Mouse (Mus musculus) adrenal gland, adult (tissue): ENCODE measurements at regions not wholly inside any gene's neighbourhood (a gene's known extent, or its start where the extent isn't known, plus 50 kb on each side); places are given as distances from the start of the nearest gene placed in this dataset.
A peak's percentile ranks its signal among the peaks of the same experiment; 100 is the strongest.
"Not testable (repeated sequence)": the region's sequence is repeated elsewhere in the genome, so short reads cannot be mapped to it uniquely, and the experiment has no call there.

Experiments
- DNase-seq, 2 experiments: peaks; one replicate each; pipeline ENCODE4 v3.0.0; 2022 to 2023; ENCODE audit warnings: low spot score in 1 of 2; ENCODE audit not compliant: inconsistent age in 2 of 2

DNA sequence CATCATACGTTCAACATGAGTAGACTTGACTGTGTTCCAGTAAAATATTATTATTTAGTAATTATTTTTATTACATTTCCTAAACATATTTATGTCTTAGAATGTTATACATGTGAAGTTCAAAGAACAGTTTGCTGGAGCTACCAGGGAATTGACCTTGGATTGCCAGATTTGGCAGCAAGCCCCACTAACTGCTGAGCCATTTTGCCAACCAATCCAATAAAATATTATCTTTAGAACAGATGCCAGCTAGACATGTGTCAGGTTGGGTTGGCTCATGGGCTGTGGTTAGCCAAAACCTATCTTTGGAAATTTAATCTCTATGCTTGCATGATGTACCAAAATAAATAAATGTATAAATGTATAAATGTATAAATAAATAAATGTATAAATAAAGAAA, 265.3 kb upstream of the Pbx1 start:
- peak; percentile 16 to 44 for DNase-seq

DNA sequence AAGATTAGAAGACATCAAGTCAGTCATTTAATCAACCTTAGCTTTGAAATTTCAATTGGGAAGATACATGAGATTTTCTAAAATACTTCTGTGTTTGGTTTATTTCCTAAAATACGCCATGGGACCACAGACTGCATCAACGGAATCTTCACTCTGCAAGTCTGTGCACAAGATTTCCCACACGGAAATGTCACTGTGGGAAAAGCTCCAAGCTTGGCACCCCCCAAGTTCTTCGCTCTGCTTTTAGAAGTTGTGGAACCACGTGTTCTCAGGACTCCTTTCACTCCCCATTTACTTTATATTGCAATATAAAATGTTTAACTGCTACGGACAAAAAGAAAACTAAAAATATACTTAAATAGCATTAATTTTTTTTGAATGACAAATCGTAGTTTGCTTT, 254.8 kb upstream of the Pbx1 start:
- DNase-seq = no peak

DNA sequence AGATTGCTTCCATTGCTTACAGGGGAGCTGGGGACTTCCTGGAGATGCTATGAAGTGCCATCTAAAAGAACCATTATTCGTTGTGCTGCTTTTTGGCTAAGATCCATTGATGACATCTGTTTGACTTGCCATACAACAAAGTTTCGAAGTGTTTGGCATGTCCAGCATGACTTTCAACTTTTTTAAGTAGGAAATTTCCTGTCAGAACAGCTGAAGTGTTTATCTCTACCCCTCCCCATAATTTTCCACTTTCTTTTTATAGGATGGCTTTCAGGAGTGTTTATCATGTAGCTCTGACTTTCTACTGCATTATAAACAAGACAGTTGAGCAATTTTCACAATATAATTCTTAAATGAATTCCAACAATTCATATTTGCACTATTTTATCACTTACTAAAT, 253.1 kb upstream of the Pbx1 start:
- no peak for DNase-seq

DNA sequence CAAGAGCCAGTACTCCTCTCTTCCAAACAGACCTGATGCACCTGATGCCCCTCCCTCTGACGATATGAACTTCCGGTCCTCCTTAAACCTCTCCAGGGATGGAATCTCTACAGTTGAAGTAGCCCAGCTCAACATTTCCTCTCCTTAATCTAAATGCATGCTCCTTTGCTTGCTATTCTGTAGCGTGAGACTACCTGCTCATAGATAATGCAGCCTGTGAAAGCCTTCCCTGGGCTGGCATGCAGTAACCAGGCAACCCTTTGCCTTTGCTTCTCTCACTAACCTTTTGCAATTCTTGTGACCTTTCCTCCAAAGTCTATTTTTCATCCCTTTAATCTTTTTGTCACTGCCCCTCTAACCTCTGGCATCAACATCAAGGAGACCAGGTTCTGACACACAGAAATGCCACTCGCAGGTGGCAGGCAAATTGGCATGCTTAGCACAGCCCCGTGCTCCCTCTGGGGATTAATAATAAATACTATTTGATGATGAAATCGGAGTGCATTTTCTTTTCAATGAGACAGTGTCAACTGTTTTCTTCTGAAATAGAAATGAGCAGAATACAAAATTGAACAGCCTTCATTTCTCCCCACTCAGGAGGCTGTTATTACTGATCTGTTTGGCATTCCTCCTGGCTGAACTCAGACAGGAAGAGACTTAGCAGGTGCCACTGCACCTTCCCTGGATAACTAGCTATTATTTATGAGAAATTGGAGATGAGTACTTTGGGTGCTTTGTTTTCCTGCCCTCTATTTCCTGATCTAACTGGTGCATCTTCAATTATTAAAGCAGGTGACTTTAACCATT, 249.8 kb upstream of the Pbx1 start:
- peak; percentile 9 to 69 for DNase-seq

DNA sequence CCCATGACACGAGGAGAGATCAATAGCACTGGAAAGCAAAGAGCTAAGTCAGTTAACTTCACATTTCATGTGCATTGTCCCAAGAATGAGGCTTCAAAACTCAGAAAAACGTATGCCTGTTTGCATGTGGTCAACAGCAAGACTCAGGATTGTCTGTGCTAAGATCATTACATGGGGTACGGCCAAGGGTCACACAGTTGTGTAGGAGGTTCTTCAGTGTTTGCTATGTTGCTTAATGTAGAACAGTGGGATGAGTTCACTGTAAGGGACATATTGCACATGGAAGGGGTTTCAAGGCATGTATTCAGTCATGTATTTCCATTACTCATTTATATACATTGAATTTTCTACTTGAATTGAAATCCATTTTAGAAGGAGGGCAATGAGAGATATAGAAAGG, 248.6 kb upstream of the Pbx1 start:
- DNase-seq = no peak

DNA sequence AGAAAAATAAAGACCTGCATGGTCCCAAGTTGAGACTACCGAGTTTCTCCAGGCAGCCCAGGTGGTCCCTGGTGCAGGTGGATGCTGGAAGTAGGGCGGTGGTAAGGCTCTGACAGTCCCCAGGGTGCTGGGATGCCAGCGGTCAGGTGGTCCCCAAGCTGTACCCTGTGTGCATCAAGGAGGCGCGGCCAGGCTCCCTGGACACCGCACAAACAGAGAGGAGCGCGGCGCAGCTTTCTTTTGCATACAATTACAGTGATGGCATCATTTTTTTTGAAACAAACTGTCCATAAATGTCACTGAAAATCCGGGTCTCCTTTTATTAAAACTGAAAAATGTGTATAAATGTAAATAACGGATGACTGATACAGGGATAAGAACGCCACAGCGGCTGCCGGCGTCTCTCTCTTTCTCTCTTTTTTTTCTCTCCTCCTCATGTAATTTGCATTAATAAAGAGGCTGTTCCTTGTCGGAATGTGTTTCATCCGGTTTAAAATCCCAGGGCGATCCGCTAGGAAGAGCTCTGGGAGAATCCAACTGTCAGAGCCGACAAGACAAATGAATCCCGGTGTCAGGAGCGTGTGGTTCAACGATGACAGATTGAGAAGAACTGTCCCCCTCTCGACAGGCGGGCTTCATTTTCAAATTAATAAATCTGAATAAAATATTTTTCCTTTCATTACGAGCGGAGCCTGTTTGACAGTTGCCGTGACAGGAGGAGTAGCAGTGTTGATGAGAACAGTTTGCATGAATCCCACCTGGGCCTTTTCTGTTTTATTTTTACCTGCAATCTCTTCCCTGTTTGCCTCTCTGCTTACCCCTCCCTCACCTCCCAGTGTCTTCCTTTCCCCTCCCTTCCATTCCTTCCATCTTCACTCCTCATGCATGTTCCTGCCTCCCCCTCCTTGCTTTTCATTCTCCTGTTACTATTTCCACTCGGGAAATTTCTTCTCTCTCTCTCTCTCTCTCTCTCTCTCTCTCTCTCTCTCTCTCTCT, 244.6 kb upstream of the Pbx1 start:
- DNase-seq = no peak

DNA sequence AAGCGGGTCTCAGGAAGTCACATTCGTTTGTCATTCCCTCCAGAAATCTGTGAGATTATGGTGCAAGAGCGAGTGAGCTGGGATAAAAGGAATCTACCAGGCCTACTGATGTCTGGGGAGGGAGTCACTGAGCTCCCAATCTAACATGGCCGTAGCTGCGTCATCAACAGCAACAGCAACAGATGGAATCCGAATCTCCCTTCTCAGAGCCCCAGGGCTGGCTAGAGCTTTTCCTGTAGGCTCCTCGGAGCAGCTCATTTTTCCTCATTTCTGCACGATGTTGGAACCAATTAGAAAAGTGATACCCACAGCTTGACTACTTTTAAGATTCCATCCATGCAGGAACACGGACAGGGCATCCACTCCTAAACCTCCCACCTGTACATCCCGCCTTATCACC, 243.7 kb upstream of the Pbx1 start:
- no peak for DNase-seq

DNA sequence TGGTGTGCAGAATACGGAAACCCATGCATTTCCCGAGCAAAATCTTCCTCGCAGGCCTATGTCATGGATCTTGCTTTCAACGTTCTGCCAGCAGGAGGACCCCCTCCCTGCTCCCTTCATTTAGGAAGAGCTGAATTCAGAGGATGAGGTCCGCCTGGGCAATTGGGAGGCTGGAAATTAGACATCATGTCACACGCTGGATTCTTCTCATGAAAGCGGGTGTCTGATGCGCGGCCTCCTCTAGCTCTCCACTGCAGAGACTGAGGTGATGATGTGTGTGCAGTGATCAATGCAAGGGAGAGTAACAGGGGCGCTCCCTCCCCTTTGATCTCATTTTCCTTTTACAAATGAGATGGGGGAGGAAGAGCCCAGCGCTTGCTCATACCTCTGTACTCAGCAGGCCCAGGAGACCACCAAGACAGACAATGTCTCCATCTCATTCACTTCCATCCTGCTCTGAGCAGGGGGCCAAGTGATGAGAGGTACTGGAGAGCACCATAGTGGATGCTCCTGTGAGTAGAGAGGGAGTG, 230.8 kb upstream of the Pbx1 start:
- DNase-seq = no peak

DNA sequence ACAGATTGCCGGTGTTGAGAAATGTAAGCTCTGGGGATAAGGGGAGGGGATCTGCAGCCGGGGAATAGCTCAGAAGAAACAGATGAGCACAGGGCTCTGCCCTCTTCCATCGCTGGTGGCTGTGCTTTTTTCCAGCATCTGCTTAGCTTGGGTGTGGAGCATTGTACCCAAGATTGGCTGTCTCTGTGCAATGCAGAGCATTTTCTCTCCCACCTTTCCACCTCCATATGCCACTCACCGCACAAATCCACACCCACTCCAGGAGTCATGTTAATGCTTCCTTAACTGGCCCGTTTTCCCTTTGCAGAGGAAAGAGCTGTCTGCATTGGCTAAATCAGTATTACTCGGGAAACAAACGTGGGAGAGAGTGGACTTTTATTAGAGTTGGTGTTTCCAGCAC, 228.9 kb upstream of the Pbx1 start:
- DNase-seq = no peak

DNA sequence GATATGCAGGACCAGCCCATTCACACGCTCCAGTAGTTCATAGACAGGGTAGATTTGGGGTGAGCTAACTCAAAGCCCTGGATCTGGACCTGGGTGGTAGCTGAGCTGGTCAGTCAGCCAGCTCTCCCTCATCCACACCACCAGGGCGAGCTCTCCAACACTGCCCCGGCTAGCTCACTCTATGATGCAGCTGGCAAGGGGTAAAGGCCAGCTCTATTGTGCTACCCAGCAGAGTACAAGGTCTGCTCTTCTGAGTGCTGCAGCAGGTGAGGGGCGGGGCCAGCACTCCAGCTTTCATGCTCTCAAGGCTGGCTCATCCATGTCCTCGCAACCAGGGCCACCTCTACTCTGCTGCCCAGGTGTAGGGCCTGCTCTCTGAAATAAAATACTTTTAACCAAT, 227.5 kb upstream of the Pbx1 start:
- DNase-seq = no peak

GRCm38 (mm10) chr1:168632837-168633236, 200.8 kb upstream of the Pbx1 start:
- DNase-seq = no peak

DNA sequence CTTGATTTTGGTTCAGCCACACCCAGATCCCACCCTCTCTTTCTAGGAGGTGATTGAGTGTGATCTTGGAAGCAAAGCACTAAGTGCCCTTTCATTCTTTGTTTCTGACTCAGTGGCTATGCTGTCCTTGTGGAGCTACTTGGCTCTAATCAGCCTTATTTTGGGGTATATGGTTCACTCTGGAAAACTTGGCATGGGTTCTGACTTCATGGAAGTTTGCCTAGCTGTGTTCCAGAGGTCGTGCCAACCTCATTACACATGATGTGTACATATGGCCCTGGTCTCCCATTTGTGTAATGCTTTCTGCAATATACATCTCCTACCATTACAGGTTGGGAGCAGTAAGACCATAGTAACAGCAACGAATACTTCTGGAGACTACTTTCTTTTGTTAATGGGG, 199.9 kb upstream of the Pbx1 start:
- peak in 1 of 2 experiments; percentile 59 for DNase-seq

DNA sequence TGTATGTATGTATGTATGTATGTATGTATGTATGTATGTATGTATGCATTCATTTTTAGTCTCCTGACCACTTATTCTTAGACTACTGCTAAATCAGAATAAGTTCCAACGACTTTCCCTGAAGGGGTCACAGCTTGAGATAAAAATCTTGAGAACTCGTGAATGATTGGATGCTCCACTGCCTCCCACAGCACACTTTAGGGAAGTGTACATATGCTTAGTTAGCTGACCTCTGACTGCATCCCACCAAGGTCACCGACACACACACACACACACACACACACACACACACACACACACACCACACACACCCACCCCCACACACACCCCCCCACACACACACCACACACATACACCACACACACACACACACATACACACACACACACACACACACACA, 169.9 kb upstream of the Pbx1 start:
- DNase-seq = not testable (repeated sequence)

GRCm38 (mm10) chr1:168600461-168601160, 168.5 kb upstream of the Pbx1 start:
- DNase-seq = no peak

GRCm38 (mm10) chr1:168598191-168598667, 166.2 kb upstream of the Pbx1 start:
- DNase-seq = peak in 1 of 2 experiments; percentile 35

- DNase-seq = no peak
Observed at GRCm38 (mm10) chr1:168597495-168597894, 165.4 kb upstream of the Pbx1 start.

DNA sequence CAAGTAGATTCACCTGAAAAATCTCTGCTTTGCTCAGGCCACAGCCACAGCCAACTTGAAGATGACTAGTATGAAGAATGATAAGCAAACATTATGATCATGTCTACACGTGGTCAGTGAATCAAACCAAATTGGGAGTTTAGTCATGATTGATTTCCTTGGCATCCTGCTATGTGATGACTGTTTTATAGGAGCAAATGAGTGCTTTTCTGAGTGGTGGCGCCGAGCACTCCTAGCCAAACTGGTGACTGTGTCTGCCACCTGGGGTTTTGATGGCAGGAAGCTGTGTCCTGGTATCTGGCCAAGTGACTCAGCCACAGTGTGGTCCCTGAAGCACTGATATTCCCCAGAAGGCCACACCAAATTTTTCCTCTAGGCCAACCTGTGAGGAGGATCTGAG, 152.1 kb upstream of the Pbx1 start:
- DNase-seq = peak; percentile 29 to 70

- DNase-seq = no peak
Observed at GRCm38 (mm10) chr1:168582434-168582833, 150.4 kb upstream of the Pbx1 start.

DNA sequence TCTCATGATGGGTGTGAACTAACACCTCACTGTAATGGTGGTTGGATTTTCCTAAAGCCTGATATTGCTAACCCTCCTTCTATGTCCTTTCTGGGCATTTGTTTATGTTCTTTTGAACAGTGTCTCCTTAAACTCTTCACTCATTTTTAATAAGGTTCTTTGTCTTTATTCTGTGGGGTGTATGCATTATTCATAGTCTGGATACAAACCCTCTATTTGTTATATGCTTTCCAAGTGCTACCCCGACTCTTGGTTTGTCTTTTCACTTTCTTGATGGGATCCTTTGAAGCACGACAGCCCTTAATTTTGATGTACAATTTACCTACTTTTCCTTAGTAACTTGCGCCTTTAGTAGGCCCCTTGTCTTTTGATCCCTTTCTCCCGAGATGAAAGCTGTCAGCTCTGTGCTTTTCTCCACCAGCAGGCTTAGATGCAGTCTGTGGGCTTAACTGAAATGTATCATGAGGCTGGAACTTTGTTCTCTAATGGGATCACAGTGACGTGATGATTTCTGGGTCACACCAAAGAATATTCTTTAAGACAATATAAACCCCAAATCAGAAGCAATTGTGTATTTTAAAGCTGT, 138.0 kb upstream of the Pbx1 start:
- no peak for DNase-seq

DNA sequence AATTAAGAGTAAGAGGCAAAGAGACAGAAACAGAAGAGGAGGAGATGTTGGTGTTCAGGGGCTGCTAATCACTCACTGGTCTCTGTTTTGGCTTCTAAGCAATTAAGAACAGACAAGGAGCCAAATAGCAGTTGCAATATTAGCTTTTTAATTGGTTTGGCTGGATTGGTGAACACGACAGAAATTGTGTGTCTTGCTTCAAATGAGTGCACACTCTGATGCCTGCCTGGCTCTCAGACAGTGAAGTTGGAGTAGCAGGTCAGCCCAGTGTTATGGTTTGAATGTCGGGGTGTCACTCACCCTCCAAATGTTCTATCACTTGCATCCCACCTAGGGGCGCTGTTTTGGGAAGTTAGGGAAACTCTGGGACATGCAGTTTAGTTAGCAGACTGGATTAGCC, 120.3 kb upstream of the Pbx1 start:
- no peak for DNase-seq
